Mouse (Mus musculus): Measurements from ENCODE around the gene Vmn1r237. TPM values are rescaled to one million over a fixed set of nuclear protein-coding genes. Genes with fewer than 3 reads are reported as not detected.

Gene Vmn1r237
- not detected in 2 replicates for polyA plus RNA-seq (2015; fragmentation: Nextera tagmentation; extraction: Ambion mirVana)

DNA sequence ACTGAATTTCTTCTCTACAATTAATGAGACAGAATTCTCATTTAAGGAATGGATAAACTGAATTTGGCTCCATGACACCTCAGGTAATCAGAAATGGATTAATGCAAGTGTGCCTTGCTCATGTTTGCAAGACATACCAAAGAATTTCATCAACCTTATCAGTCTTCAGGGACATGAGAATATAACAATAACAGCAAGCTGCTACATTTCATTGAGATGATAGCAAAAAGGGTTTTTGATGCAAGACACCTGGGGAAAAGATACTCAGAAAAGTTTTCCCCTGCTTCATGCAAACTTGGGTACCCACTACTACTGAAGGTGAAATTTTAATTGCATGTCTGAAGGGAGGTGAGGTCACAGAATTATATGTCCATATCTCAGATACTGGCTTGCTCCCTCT is at the start of gene Vmn1r237:
Gene Vmn1r237, plus strand, starts transcription at position 301 of the 400 bp plus-strand sequence.
- Histone ChIP-seq H3K27ac (ENCODE audit: low read length) (no peak within 1 kb of the TSS), H3K36me3 (ENCODE audit: control insufficient read depth, insufficient read depth, low read length) (no peaks in the 10 kb centered on the region), H3K4me1 (ENCODE audit: control insufficient read depth, insufficient read depth, low read length) (no peaks in the 10 kb centered on the region), H3K27me3 (ENCODE audit: control insufficient read depth, insufficient read depth, low read length) (no peaks in the 10 kb centered on the region), H3K4me2 (ENCODE audit: low read depth, low read length) (no peak within 1 kb of the TSS), H3K4me3 (replicated peaks; ENCODE audit: low read length) (no peak within 1 kb of the TSS), H3K9ac (ENCODE audit: low read length) (no peak within 1 kb of the TSS), H3K9me3 (replicated peaks; ENCODE audit: control insufficient read depth, low read length) (no peaks in the 10 kb centered on the region)
- ATAC-seq (ENCODE audit: insufficient read depth, low FRiP score) = no peak

DNA sequence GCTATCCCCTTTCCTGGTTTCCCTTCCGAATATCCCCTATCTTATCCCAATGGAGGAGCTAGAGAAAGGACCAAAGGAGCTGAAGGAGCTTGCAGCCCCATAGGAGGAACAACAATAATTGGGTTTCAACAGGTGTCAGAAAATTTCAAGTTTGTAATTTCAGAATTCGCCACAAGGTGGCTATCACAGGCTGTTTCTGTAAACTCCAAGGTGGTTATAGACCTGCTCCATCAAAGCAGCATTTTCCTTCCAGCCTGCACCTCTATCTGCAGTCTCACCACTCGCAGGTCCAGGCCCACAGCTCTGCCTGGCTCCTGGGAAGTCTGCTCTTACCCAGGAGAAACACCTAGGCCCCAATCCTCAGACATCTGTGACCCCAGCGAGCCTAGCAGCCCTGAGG is 39.6 kb upstream of the Vmn1r237 start:
- no peak overlapping the region for H3K4me3 ChIP-seq (replicated peaks; ENCODE audit: low read length)
- H3K27ac ChIP-seq (ENCODE audit: low read length) = no peak overlapping the region
- H3K4me1 ChIP-seq (ENCODE audit: control insufficient read depth, insufficient read depth, low read length) = no peaks in the 10 kb centered on the region
- no peaks in the 10 kb centered on the region for H3K36me3 ChIP-seq (ENCODE audit: control insufficient read depth, insufficient read depth, low read length)
- no peak overlapping the region for H3K9ac ChIP-seq (ENCODE audit: low read length)
- 12% methylated on average over 4 of the region's 4 CpGs for WGBS
- no peaks in the 10 kb centered on the region for H3K9me3 ChIP-seq (replicated peaks; ENCODE audit: control insufficient read depth, low read length)
- no peak for ATAC-seq (ENCODE audit: insufficient read depth, low FRiP score)
- no peaks in the 10 kb centered on the region for H3K27me3 ChIP-seq (ENCODE audit: control insufficient read depth, insufficient read depth, low read length)
- H3K4me2 ChIP-seq (ENCODE audit: low read depth, low read length) = no peak overlapping the region

DNA sequence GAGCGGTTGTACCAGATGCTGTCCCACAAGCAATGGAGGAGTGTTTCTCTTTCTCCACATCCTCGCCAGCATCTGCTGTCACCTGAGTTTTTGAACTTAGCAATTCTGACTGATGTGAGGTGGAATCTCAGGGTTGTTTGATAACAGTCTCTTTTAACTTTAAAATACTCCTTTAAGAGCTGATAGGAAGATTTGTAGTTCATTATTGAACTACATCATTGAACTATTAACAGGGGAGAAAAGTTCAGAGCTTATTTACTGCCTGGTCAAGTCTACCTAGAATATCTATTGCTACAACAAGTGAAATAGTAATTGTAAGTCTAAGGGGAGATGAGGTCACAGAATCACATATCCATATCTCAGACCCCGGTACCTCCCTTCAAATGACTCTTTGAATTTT is 29.0 kb upstream of the Vmn1r237 start, which contains the start of gene Vmn1r236:
Gene Vmn1r236, plus strand, starts transcription at position 301 of the 400 bp plus-strand sequence.
- no peaks in the 10 kb centered on the region for H3K27me3 ChIP-seq (ENCODE audit: control insufficient read depth, insufficient read depth, low read length)
- no peaks in the 10 kb centered on the region for H3K36me3 ChIP-seq (ENCODE audit: control insufficient read depth, insufficient read depth, low read length)
- H3K4me3 ChIP-seq (replicated peaks; ENCODE audit: low read length) = no peak within 1 kb of the TSS
- 73% methylated on average over 3 of the region's 3 CpGs for WGBS
- no peak within 1 kb of the TSS for H3K27ac ChIP-seq (ENCODE audit: low read length)
- no peaks in the 10 kb centered on the region for H3K4me1 ChIP-seq (ENCODE audit: control insufficient read depth, insufficient read depth, low read length)
- H3K9ac ChIP-seq (ENCODE audit: low read length) = no peak within 1 kb of the TSS
- H3K4me2 ChIP-seq (ENCODE audit: low read depth, low read length) = no peak within 1 kb of the TSS
- H3K9me3 ChIP-seq (replicated peaks; ENCODE audit: control insufficient read depth, low read length) = no peaks in the 10 kb centered on the region
- no peak for ATAC-seq (ENCODE audit: insufficient read depth, low FRiP score)

DNA sequence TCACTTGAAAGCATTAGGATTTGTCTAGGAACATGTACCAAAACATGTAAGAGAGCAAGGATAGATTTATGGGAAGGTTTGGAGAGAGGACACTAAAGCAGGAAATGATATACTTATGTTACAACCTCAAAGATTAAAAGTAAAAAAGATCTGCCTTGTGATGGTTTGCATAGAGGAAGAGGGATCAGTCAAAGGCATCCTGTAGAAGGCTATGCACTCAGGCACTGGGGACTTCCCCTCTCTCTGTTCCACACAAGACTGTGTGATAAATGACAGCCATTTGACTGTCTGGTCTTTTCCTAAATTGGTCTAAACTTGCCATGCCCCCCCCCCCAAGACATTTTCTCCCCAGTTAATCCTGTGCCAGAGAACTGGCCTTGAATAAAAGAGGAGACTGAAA is 27.3 kb upstream of the Vmn1r237 start:
- H3K27me3 ChIP-seq (ENCODE audit: control insufficient read depth, insufficient read depth, low read length) = no peaks in the 10 kb centered on the region
- no peaks in the 10 kb centered on the region for H3K9me3 ChIP-seq (replicated peaks; ENCODE audit: control insufficient read depth, low read length)
- ATAC-seq (ENCODE audit: insufficient read depth, low FRiP score) = no peak
- no peaks in the 10 kb centered on the region for H3K4me1 ChIP-seq (ENCODE audit: control insufficient read depth, insufficient read depth, low read length)
- H3K36me3 ChIP-seq (ENCODE audit: control insufficient read depth, insufficient read depth, low read length) = no peaks in the 10 kb centered on the region
- no peak overlapping the region for H3K27ac ChIP-seq (ENCODE audit: low read length)
- H3K9ac ChIP-seq (ENCODE audit: low read length) = no peak overlapping the region
- no peak overlapping the region for H3K4me3 ChIP-seq (replicated peaks; ENCODE audit: low read length)
- no peak overlapping the region for H3K4me2 ChIP-seq (ENCODE audit: low read depth, low read length)

DNA sequence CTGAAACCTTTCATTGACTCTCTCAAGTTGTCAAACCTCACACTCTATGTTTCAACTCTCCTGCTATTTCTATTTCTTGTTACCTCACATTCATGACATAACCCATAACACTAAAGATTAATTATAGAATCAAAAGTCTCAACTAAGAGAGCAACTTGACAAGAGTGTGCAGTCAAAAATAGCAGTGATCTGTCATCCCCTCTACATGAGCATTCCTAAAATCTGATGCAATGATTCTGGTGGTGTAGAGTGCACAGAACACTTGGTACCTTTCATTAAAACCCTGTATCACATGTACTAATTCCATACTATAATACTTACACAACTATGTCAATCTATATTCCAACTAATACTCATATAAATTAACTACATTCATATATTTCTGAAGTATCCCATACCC is 22.0 kb upstream of the Vmn1r237 start:
- no peak overlapping the region for H3K9ac ChIP-seq (ENCODE audit: low read length)
- H3K4me2 ChIP-seq (ENCODE audit: low read depth, low read length) = no peak overlapping the region
- no peak overlapping the region for H3K27ac ChIP-seq (ENCODE audit: low read length)
- H3K4me1 ChIP-seq (ENCODE audit: control insufficient read depth, insufficient read depth, low read length) = no peaks in the 10 kb centered on the region
- H3K27me3 ChIP-seq (ENCODE audit: control insufficient read depth, insufficient read depth, low read length) = no peaks in the 10 kb centered on the region
- H3K4me3 ChIP-seq (replicated peaks; ENCODE audit: low read length) = no peak overlapping the region
- H3K9me3 ChIP-seq (replicated peaks; ENCODE audit: control insufficient read depth, low read length) = no peaks in the 10 kb centered on the region
- no peak for ATAC-seq (ENCODE audit: insufficient read depth, low FRiP score)
- H3K36me3 ChIP-seq (ENCODE audit: control insufficient read depth, insufficient read depth, low read length) = no peaks in the 10 kb centered on the region

Small RNA genes within 50 kb of the gene (microRNA-seq; reads per million reads assigned to microRNA genes)
- not detected for gene Gm26384

Other genes starting within 250 kb of the Vmn1r237 start
- not detected in 2 replicates for gene Vmn1r234, start 85.8 kb upstream of the Vmn1r237 start, polyA plus RNA-seq (2015; fragmentation: Nextera tagmentation; extraction: Ambion mirVana)
- not detected in 2 replicates for gene Vmn1r235, start 55.5 kb upstream of the Vmn1r237 start, polyA plus RNA-seq (2015; fragmentation: Nextera tagmentation; extraction: Ambion mirVana)
- gene Vmn1r236, start 28.9 kb upstream of the Vmn1r237 start, polyA plus RNA-seq (2015; fragmentation: Nextera tagmentation; extraction: Ambion mirVana) = not detected in 2 replicates
- gene Zfp677, start 71.9 kb downstream of the Vmn1r237 start, polyA plus RNA-seq (2015; fragmentation: Nextera tagmentation; extraction: Ambion mirVana) = 3.4 and 3.6 TPM in 2 replicates
- gene Zfp54, start 111.4 kb downstream of the Vmn1r237 start, polyA plus RNA-seq (2015; fragmentation: Nextera tagmentation; extraction: Ambion mirVana) = 7.1 and 8.2 TPM in 2 replicates
- 14.5 and 16.8 TPM in 2 replicates for gene Zfp51, start 138.5 kb downstream of the Vmn1r237 start, polyA plus RNA-seq (2015; fragmentation: Nextera tagmentation; extraction: Ambion mirVana)
- 13.8 and 14.3 TPM in 2 replicates for gene Zfp53, start 177.1 kb downstream of the Vmn1r237 start, polyA plus RNA-seq (2015; fragmentation: Nextera tagmentation; extraction: Ambion mirVana)
- 5.8 and 6.6 TPM in 2 replicates for gene Zfp52, start 223.7 kb downstream of the Vmn1r237 start, polyA plus RNA-seq (2015; fragmentation: Nextera tagmentation; extraction: Ambion mirVana)